23 mouse cellular contexts compared by ENCODE assay signal in the genomic region with DNA sequence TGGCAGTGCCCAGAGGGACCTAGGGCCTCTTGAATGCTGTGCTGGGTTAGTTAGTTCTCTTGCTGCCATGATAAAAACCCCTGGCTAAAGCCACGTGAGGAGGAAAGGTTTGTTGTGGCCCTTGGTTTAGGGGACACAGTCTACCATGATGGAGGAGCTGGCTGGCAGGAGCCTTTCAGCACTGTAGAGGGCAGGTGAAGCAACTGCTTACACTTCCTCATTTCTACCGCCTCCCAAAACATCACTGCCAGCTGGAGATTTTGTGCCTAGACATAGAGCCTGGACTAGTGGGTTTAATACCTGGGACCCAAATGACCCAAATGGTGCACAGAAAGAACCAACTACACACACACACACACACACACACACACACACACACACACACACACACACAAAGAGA. TPM values are rescaled to one million over a fixed set of nuclear protein-coding genes. Genes with fewer than 3 reads are reported as not detected.
DNase-seq lines count a peak whose midpoint lies in the region; ATAC-seq and TF ChIP-seq lines count a peak whose summit lies in the region.
"Had no signal": no experiment of that assay in that cellular context is flagged by ENCODE, and none has a peak within 500 bp of the region (broad histone marks: within the 10 kb centered on the region; RNA-seq: fewer than 3 reads in every experiment).

No protein-coding gene starts in this region.

- no peak overlapping the region for H3K4me2 ChIP-seq in CH12.LX (ENCODE audit: insufficient read depth, low read depth, poor library complexity, severe bottlenecking)
- no peak overlapping the region for H3K4me2 ChIP-seq in liver, embryonic 12.5 days
- H3K4me2 ChIP-seq: embryonic facial prominence, embryonic 13.5 days; forebrain, embryonic 12.5 days; forebrain, embryonic 15.5 days; heart, embryonic 11.5 days; hindbrain, embryonic 12.5 days; hindbrain, embryonic 15.5 days had no signal

- peaks cover 2 to 13% of the 10 kb centered on the region in 2 experiments for H3K36me3 ChIP-seq in CH12.LX (replicated peaks in 1 of 2; ENCODE audit: control insufficient read depth in 1 of 2, insufficient read depth in 1 of 2, low read length in 1 of 2)
- H3K36me3 ChIP-seq in liver, embryonic 12.5 days = no peaks in the 10 kb centered on the region
- H3K36me3 ChIP-seq: embryonic facial prominence, embryonic 13.5 days; G1E had no signal

- TF ChIP-seq POLR2A in CH12.LX (IDR thresholded peaks at IDR 0.05; ENCODE audit: low read depth, low read length) = no peak

- no peaks in the 10 kb centered on the region for H3K79me2 ChIP-seq in CH12.LX (replicated peaks; ENCODE audit: control insufficient read depth, extremely low read depth, insufficient read depth, poor library complexity, severe bottlenecking)

- TF ChIP-seq RAD21 in CH12.LX (IDR thresholded peaks at IDR 0.05; ENCODE audit: low read depth, low read length) = no peak

- dilution Hi-C loops in CH12.LX (cut with MboI; ENCODE audit: extremely low pct_ligation_motif_present, extremely low pct_unique_long_range_greater_than_20kb, low sequenced_read_pairs) = no loop called here

- peak; percentile 71 for ATAC-seq in megakaryocyte, adult 5-6 weeks (ENCODE audit: poor library complexity, severe bottlenecking)
- no peak for ATAC-seq in liver, embryonic 12.5 days
- ATAC-seq: forebrain, embryonic 15.5 days had no signal

- H3K4me3 ChIP-seq in CH12.LX (replicated peaks in 1 of 3; ENCODE audit: low read depth in 2 of 3, low read length in 2 of 3, poor library complexity in 1 of 3) = no peak overlapping the region
- no peak overlapping the region for H3K4me3 ChIP-seq in liver, embryonic 12.5 days
- H3K4me3 ChIP-seq: embryonic facial prominence, embryonic 10.5 days; embryonic facial prominence, embryonic 13.5 days; erythroblast, embryonic 14.5 days; forebrain, embryonic 12.5 days; forebrain, embryonic 15.5 days; hindbrain, embryonic 12.5 days; hindbrain, embryonic 15.5 days had no signal

- TF ChIP-seq CTCF in CH12.LX (conservative IDR thresholded peaks at IDR 0.05 in 1 of 2, IDR thresholded peaks at IDR 0.05 in 1 of 2; ENCODE audit: low read depth in 2 of 2, low read length in 2 of 2) = no peak

- no peak for TF ChIP-seq EP300 in CH12.LX (IDR thresholded peaks at IDR 0.05; ENCODE audit: low read length)

- 28% methylated on average over 2 of the region's 2 CpGs for WGBS in liver, embryonic 12.5 days (ENCODE audit: insufficient replicate concordance)

- peaks cover 2 to 13% of the 10 kb centered on the region in 2 experiments; a peak in 2 of 4 replicates for H3K4me1 ChIP-seq in CH12.LX (ENCODE audit: control insufficient read depth in 1 of 2, insufficient read depth in 2 of 2)
- peaks cover 14% of the 10 kb centered on the region for H3K4me1 ChIP-seq in liver, embryonic 12.5 days
- H3K4me1 ChIP-seq: embryonic facial prominence, embryonic 10.5 days; embryonic facial prominence, embryonic 13.5 days; forebrain, embryonic 12.5 days; forebrain, embryonic 15.5 days; hindbrain, embryonic 12.5 days; hindbrain, embryonic 15.5 days had no signal

- no peak overlapping the region for H3K27ac ChIP-seq in CH12.LX (ENCODE audit: insufficient read depth, low read depth)
- no peak overlapping the region for H3K27ac ChIP-seq in liver, embryonic 12.5 days
- H3K27ac ChIP-seq: embryonic facial prominence, embryonic 10.5 days; embryonic facial prominence, embryonic 13.5 days; forebrain, embryonic 12.5 days; forebrain, embryonic 15.5 days; hindbrain, embryonic 12.5 days; hindbrain, embryonic 15.5 days had no signal

- H3K27me3 ChIP-seq in CH12.LX (replicated peaks) = no peaks in the 10 kb centered on the region
- H3K27me3 ChIP-seq in liver, embryonic 12.5 days (replicated peaks) = no peaks in the 10 kb centered on the region; the same call in 1 of the 2 replicates
- H3K27me3 ChIP-seq: embryonic facial prominence, embryonic 13.5 days; forebrain, embryonic 12.5 days; forebrain, embryonic 15.5 days; hindbrain, embryonic 12.5 days; hindbrain, embryonic 15.5 days had no signal

- in situ Hi-C loops in CH12.LX (cut with MboI; ENCODE audit: low pct_ligation_motif_present, low pct_unique_long_range_greater_than_20kb, low sequenced_read_pairs) = no loop called here

- H3K9ac ChIP-seq in CH12.LX (ENCODE audit: insufficient read depth, low read depth) = no peak overlapping the region
- H3K9ac ChIP-seq in liver, embryonic 12.5 days = no peak overlapping the region
- H3K9ac ChIP-seq: embryonic facial prominence, embryonic 13.5 days; forebrain, embryonic 12.5 days; forebrain, embryonic 15.5 days; hindbrain, embryonic 12.5 days; hindbrain, embryonic 15.5 days had no signal

- no peaks in the 10 kb centered on the region for H3K9me3 ChIP-seq in CH12.LX (replicated peaks; ENCODE audit: low read length)
- no peaks in the 10 kb centered on the region for H3K9me3 ChIP-seq in liver, embryonic 12.5 days (replicated peaks)
- H3K9me3 ChIP-seq: embryonic facial prominence, embryonic 10.5 days; embryonic facial prominence, embryonic 13.5 days; forebrain, embryonic 12.5 days; forebrain, embryonic 15.5 days; G1E; hindbrain, embryonic 12.5 days; hindbrain, embryonic 15.5 days had no signal

- DNase-seq in 416B (ENCODE audit: low read depth) = peak; percentile 13
- peak; percentile 11 for DNase-seq in CH12.LX (ENCODE audit: extremely low read depth)
- no peak for DNase-seq in layer of hippocampus, adult 9-10 months (ENCODE audit: low spot score)
- no peak for DNase-seq in thymus, postnatal 4 days
- DNase-seq: adrenal gland, adult 8-10 months; adrenal gland, postnatal 25 days; cerebellum, adult 11-12 months; cerebellum, adult 8-10 months; cerebellum, postnatal 36 days; gastrocnemius, postnatal 25 days had no signal

TF ChIP-seq in CH12.LX, 34 proteins besides CTCF, POLR2A, EP300 and RAD21:
- TF ChIP-seq ETS1 (conservative IDR thresholded peaks at IDR 0.05; ENCODE audit: low read depth, low read length) (no peak), ZC3H11A (IDR thresholded peaks at IDR 0.05; ENCODE audit: low read depth, low read length) (no peak), KAT2A (IDR thresholded peaks at IDR 0.05; ENCODE audit: insufficient replicate concordance, low read length) (no peak), TCF12 (IDR thresholded peaks at IDR 0.05; ENCODE audit: low read depth, low read length) (no peak), MAFK (IDR thresholded peaks at IDR 0.05; ENCODE audit: insufficient replicate concordance, low read length) (no peak), USF2 (conservative IDR thresholded peaks at IDR 0.05; ENCODE audit: low read depth, low read length) (no peak), IRF4 (IDR thresholded peaks at IDR 0.05; ENCODE audit: low read depth, low read length) (no peak), MAX (IDR thresholded peaks at IDR 0.05; ENCODE audit: low read length) (no peak), MEF2A (IDR thresholded peaks at IDR 0.05; ENCODE audit: borderline replicate concordance, low read depth, low read length) (no peak), SIN3A (IDR thresholded peaks at IDR 0.05; ENCODE audit: low read length) (no peak), MXI1 (IDR thresholded peaks at IDR 0.05; ENCODE audit: low read depth, low read length) (no peak), ZKSCAN1 (IDR thresholded peaks at IDR 0.05; ENCODE audit: borderline replicate concordance, low read depth, low read length) (no peak), UBTF (IDR thresholded peaks at IDR 0.05; ENCODE audit: low read depth, low read length) (no peak), NRF1 (IDR thresholded peaks at IDR 0.05; ENCODE audit: low read depth, low read length) (no peak), MYC (IDR thresholded peaks at IDR 0.05; ENCODE audit: low read depth, low read length) (no peak), E2F4 (IDR thresholded peaks at IDR 0.05; ENCODE audit: insufficient replicate concordance, low read depth, low read length) (no peak)

RNA-seq across cellular contexts. Expression of gene Cilp2, which starts 26.2 kb away (rescaled TPM):
- 0.08 TPM in 2 replicates for total RNA-seq in CH12.LX (2012; rRNA removed)
- 0.04 TPM in 1 of 2 replicates, not detected in the other for total RNA-seq in CH12.LX (2014; rRNA removed)
- polyA plus RNA-seq in CH12.LX (2012; ENCODE audit: insufficient read length, low read depth) = 0.07 TPM in 1 of 2 replicates, not detected in the other
- total RNA-seq in megakaryocyte, adult 5-6 weeks (2015) = not detected in 2 replicates
- not detected in 2 replicates for total RNA-seq in megakaryocyte, adult 5-6 weeks (2017)
- 0.14 and 0.33 TPM in 2 replicates for polyA plus RNA-seq in liver, embryonic 12.5 days (2016; fragmentation: Nextera tagmentation; extraction: Ambion mirVana)
- total RNA-seq: adrenal gland, postnatal 25 days; hematopoietic stem cell, adult 5-6 weeks had no signal
- polyA plus RNA-seq: erythroblast, embryonic 14.5 days had no signal

RNA-seq across cellular contexts. Expression of gene Pbx4, which starts 29.0 kb away (rescaled TPM):
- total RNA-seq in CH12.LX (2012; rRNA removed) (3.1 and 5.9 TPM in 2 replicates), CH12.LX (2014; rRNA removed) (1.0 and 1.5 TPM in 2 replicates)
- polyA plus RNA-seq in CH12.LX (2012; ENCODE audit: insufficient read length, low read depth) = 2.4 and 3.5 TPM in 2 replicates
- total RNA-seq in megakaryocyte, adult 5-6 weeks (2015) = 1.3 and 2.4 TPM in 2 replicates
- 0.57 and 1.9 TPM in 2 replicates for total RNA-seq in megakaryocyte, adult 5-6 weeks (2017)
- 3.1 and 3.2 TPM in 2 replicates for polyA plus RNA-seq in liver, embryonic 12.5 days (2016; fragmentation: Nextera tagmentation; extraction: Ambion mirVana)
- total RNA-seq: gastrocnemius, adult 8-10 months; gastrocnemius, postnatal 25 days had no signal

RNA-seq across cellular contexts. Expression of gene Lpar2, which starts 39.0 kb away (rescaled TPM):
- 1.1 and 1.2 TPM in 2 replicates for total RNA-seq in CH12.LX (2012; rRNA removed)
- total RNA-seq in CH12.LX (2014; rRNA removed) = 0.74 and 0.82 TPM in 2 replicates
- 2.5 and 3.0 TPM in 2 replicates for polyA plus RNA-seq in CH12.LX (2012; ENCODE audit: insufficient read length, low read depth)
- total RNA-seq in megakaryocyte, adult 5-6 weeks (2015) = 1.7 and 2.0 TPM in 2 replicates
- total RNA-seq in megakaryocyte, adult 5-6 weeks (2017) = 0.57 and 0.59 TPM in 2 replicates
- 0.12 and 0.20 TPM in 2 replicates for polyA plus RNA-seq in liver, embryonic 12.5 days (2016; fragmentation: Nextera tagmentation; extraction: Ambion mirVana)

RNA-seq across cellular contexts. Expression of gene Tssk6, which starts 40.7 kb away (rescaled TPM):
- total RNA-seq in CH12.LX (2012; rRNA removed) = 1.5 and 1.8 TPM in 2 replicates
- 0.35 and 0.44 TPM in 2 replicates for total RNA-seq in CH12.LX (2014; rRNA removed)
- polyA plus RNA-seq in CH12.LX (2012; ENCODE audit: insufficient read length, low read depth) = 1.7 and 2.3 TPM in 2 replicates
- total RNA-seq in megakaryocyte, adult 5-6 weeks (2015) = 0.27 TPM in 1 of 2 replicates, not detected in the other
- 0.16 and 0.26 TPM in 2 replicates for total RNA-seq in megakaryocyte, adult 5-6 weeks (2017)
- polyA plus RNA-seq in liver, embryonic 12.5 days (2016; fragmentation: Nextera tagmentation; extraction: Ambion mirVana) = 3.8 and 4.5 TPM in 2 replicates
- total RNA-seq: gastrocnemius, adult 8-10 months; gastrocnemius, postnatal 25 days had no signal

RNA-seq across cellular contexts. Expression of gene Ndufa13, which starts 41.1 kb away (rescaled TPM):
- total RNA-seq in CH12.LX (2012; rRNA removed) (153 and 177 TPM in 2 replicates), CH12.LX (2014; rRNA removed) (60.9 and 74.7 TPM in 2 replicates)
- polyA plus RNA-seq in CH12.LX (2012; ENCODE audit: insufficient read length, low read depth) = 90.1 and 104 TPM in 2 replicates
- total RNA-seq in megakaryocyte, adult 5-6 weeks (2015) = 63.4 and 75.7 TPM in 2 replicates
- total RNA-seq in megakaryocyte, adult 5-6 weeks (2017) = 120 and 143 TPM in 2 replicates
- 121 and 122 TPM in 2 replicates for polyA plus RNA-seq in liver, embryonic 12.5 days (2016; fragmentation: Nextera tagmentation; extraction: Ambion mirVana)

Comparison
In these comparisons a context has a peak if more than half of its experiments do, and no peak if none do; other contexts are left out.
1. DNase-seq: peak in 416B (single experiment) and CH12.LX (single experiment); none in layer of hippocampus, adult 9-10 months (single experiment) and thymus, postnatal 4 days (single experiment).